Mouse (Mus musculus) heart, postnatal 0 days (tissue): ENCODE measurements around the gene Mon2.

Experiments
- CTCF ChIP-seq: IDR thresholded peaks from 2 replicates; pipeline ENCODE4 v1.5.1; 2016; ENCODE audit warnings: antibody characterized with exemption, control low read depth, low read depth
- EP300 ChIP-seq: IDR thresholded peaks from 2 replicates; pipeline ENCODE4 v1.6.1; 2016; ENCODE audit warnings: antibody characterized with exemption, low read depth

- no peak for TF ChIP-seq CTCF
- no peak for TF ChIP-seq EP300
These were observed 91.6 kb downstream of the Mon2 start for GRCm38 (mm10) chr10:122984531-122985251.
